Mouse (Mus musculus) spleen, adult 2 months (tissue): ENCODE measurements around the gene Cbs. TPM values are rescaled to one million over a fixed set of nuclear protein-coding genes. Genes with fewer than 3 reads are reported as not detected.
A peak's percentile ranks its signal among the peaks of the same experiment; 100 is the strongest.

ENCODE experiments used
- DNase-seq, 2 experiments: peaks; one replicate each; pipeline versions ENCODE4 v3.0.0 to v3.0.0-alpha.2; 2012 to 2021; ENCODE audit warnings: low spot score in 2 of 2, low read depth in 1 of 2
- H3K27ac ChIP-seq: fragments of 200-500 bp; 2 replicates; pipeline ENCODE4 v1.5.1; 2012; ENCODE audit warnings: low read length, inconsistent platforms; ENCODE audit not compliant: insufficient read depth
- H3K27me3 ChIP-seq: fragments of 200-500 bp; 2 replicates; pipeline ENCODE4 v1.6.1; 2012; ENCODE audit warnings: mild to moderate bottlenecking, moderate library complexity, low read length, inconsistent platforms; ENCODE audit not compliant: control insufficient read depth, insufficient read depth
- H3K36me3 ChIP-seq: fragments of 200-500 bp; 2 replicates; pipeline ENCODE4 v1.6.1; 2012; ENCODE audit warnings: mild to moderate bottlenecking, low read length, inconsistent platforms; ENCODE audit not compliant: control insufficient read depth, insufficient read depth
- H3K4me1 ChIP-seq: fragments of 200-500 bp; 2 replicates; pipeline ENCODE4 v1.6.1; 2011; ENCODE audit warnings: inconsistent platforms; ENCODE audit not compliant: control insufficient read depth, insufficient read depth, insufficient read length
- H3K4me3 ChIP-seq: fragments of 200-500 bp; 2 replicates; pipeline ENCODE4 v1.5.1; 2011; ENCODE audit warnings: mild to moderate bottlenecking, inconsistent platforms; ENCODE audit not compliant: insufficient read depth, insufficient read length; ENCODE audit errors: extremely low read depth
- CTCF ChIP-seq: fragments of 200-500 bp; IDR thresholded peaks from 2 replicates; pipeline ENCODE4 v1.5.1; 2011; ENCODE audit warnings: mild to moderate bottlenecking, inconsistent platforms; ENCODE audit not compliant: insufficient read depth, insufficient read length, insufficient replicate concordance; ENCODE audit errors: extremely low read depth
- POLR2A ChIP-seq: fragments of 200-500 bp; IDR thresholded peaks from 2 replicates; pipeline ENCODE4 v1.6.1; 2011; ENCODE audit warnings: low read depth, low read length, inconsistent platforms
- WGBS: fragments of 180-500 bp; shearing (Covaris S2); methylation state at CpG from one replicate; pipeline ENCODE4 v1.1.7; 2018; 5-methylcytosine and 5-hydroxymethylcytosine counted together
- polyA plus RNA-seq: library from polyadenylated mRNA; depleted of rRNA; stranded (reverse); fragments of >200 nt; gene quantifications from 2 replicates; pipeline ENCODE4 v1.2.3, GENCODE M21; 2012

The Cbs gene
- polyA plus RNA-seq, 1 experiment = 7.4 TPM

GRCm38 (mm10) chr17:31580344-31580743, 56.7 kb downstream of the Cbs start:
- H3K36me3 ChIP-seq = peaks cover 1% of the 10 kb centered on the region; the same call in 1 of the 2 replicates
- no peaks in the 10 kb centered on the region for H3K27me3 ChIP-seq
- TF ChIP-seq POLR2A = no peak
- no peak for TF ChIP-seq CTCF
- DNase-seq = no peak
- no peaks in the 10 kb centered on the region for H3K4me1 ChIP-seq
- no peak overlapping the region for H3K4me3 ChIP-seq
- WGBS = 89% methylated on average over 3 of the region's 3 CpGs
- H3K27ac ChIP-seq = no peak overlapping the region

GRCm38 (mm10) chr17:31576394-31577175, 60.5 kb downstream of the Cbs start:
- TF ChIP-seq CTCF (no peak), POLR2A (no peak)
- H3K4me1 ChIP-seq = no peaks in the 10 kb centered on the region
- WGBS = 78% methylated on average over 10 of the region's 10 CpGs

GRCm38 (mm10) chr17:31574662-31575061, 62.4 kb downstream of the Cbs start:
- 69% methylated on average over 7 of the region's 7 CpGs for WGBS

More at GRCm38 (mm10) chr17:31576394-31577175, 60.5 kb downstream of the Cbs start:
- H3K27ac ChIP-seq = no peak overlapping the region
- H3K36me3 ChIP-seq = no peaks in the 10 kb centered on the region
- H3K4me3 ChIP-seq = no peak overlapping the region
- H3K27me3 ChIP-seq = no peaks in the 10 kb centered on the region
- DNase-seq = no peak

DNA sequence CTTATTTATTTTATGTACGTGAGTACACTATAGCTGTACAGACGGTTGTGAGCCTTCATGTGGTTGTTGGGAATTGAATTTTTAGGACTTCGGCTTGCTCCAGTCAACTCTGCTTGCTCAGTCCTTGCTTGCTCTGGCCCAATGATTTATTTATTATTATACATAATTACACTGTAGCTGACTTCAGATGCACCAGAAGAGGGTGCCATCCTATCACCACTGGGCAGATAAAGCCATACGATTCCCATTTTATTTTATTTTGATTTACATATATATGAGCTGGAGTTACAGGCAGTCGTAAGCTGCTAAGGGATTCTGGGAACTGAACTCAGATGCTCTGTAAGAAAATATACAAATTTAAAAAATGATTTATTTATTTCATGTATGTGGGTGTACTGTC, 65.3 kb downstream of the Cbs start:
- no peaks in the 10 kb centered on the region for H3K27me3 ChIP-seq
- H3K4me1 ChIP-seq = peaks cover 6% of the 10 kb centered on the region; the same call in 1 of the 2 replicates
- no peak overlapping the region for H3K4me3 ChIP-seq
- H3K27ac ChIP-seq = no peak overlapping the region
- no peaks in the 10 kb centered on the region for H3K36me3 ChIP-seq
- no peak for DNase-seq
- TF ChIP-seq CTCF (no peak), POLR2A (no peak)
- WGBS = 84% methylated on average over 5 of the region's 5 CpGs

More at GRCm38 (mm10) chr17:31574662-31575061, 62.4 kb downstream of the Cbs start:
- H3K27ac ChIP-seq = no peak overlapping the region
- no peaks in the 10 kb centered on the region for H3K27me3 ChIP-seq
- no peak overlapping the region for H3K4me3 ChIP-seq
- no peak for DNase-seq
- H3K4me1 ChIP-seq = no peaks in the 10 kb centered on the region
- TF ChIP-seq CTCF = no peak
- no peak for TF ChIP-seq POLR2A
- no peaks in the 10 kb centered on the region for H3K36me3 ChIP-seq

DNA sequence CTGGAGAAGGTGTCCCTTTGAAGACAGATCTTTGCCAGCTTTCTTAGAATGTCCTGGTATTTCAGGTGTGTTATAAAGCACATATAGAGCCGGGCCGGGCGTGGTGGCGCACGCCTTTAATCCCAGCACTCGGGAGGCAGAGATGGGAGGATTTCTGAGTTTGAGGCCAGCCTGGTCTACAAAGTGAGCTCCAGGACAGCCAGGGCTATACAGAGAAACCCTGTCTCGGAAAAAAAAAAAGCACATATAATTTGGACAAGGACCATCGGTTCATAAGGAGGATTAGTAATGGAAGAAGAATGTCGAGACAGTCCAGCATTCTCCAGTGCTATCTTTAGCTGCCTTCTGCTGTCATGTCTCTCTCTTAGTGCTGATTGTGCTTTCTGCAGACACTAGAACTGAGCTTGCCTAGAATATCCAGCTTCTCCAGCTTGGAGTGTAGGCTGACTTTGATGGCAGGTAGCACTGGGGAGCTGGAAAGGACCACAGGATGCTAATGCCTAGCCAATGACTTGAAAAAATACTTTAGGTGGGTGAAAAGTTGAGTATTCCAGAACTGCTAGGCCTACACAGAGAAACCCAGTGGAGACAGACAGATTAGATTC, 66.6 kb downstream of the Cbs start:
- whole genome bisulfite sequencing = 89% methylated on average over 9 of the region's 9 CpGs
- Histone ChIP-seq H3K36me3 (no peaks in the 10 kb centered on the region), H3K27ac (no peak overlapping the region), H3K4me3 (no peak overlapping the region), H3K27me3 (no peaks in the 10 kb centered on the region), H3K4me1 (peaks cover 9% of the 10 kb centered on the region; the same call in 1 of the 2 replicates)
- TF ChIP-seq POLR2A (no peak), CTCF (no peak)
- peak in 1 of 2 experiments; percentile 21 for DNase-seq

DNA sequence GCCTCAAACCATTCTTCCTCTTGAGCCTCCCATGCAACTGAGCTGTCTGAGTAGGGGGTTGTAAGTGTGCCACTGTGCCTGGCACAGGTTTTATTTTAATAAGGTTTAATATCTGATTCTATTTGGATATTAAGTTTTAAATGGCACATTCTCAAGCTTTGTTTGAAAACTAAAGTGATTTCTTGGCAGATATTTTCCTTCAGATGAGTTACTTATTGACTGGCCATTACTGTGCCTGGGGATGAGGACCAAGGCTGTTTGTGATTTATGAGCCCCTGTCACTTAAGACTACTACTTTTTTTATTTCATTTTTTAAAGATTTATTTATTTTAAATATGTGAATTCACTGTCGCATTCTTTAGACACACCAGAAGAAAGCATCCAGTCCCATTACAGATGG, 67.3 kb downstream of the Cbs start:
- 98% methylated on average over 1 of the region's 1 CpGs for WGBS

GRCm38 (mm10) chr17:31566276-31566675, 70.8 kb downstream of the Cbs start:
- TF ChIP-seq CTCF (no peak), POLR2A (no peak)
- no peak for DNase-seq
- Histone ChIP-seq H3K36me3 (no peaks in the 10 kb centered on the region), H3K4me1 (peaks cover 9% of the 10 kb centered on the region; the same call in 1 of the 2 replicates), H3K4me3 (no peak overlapping the region), H3K27me3 (no peaks in the 10 kb centered on the region), H3K27ac (no peak overlapping the region)
- WGBS = 79% methylated on average over 6 of the region's 6 CpGs

More for the DNA sequence above, 67.3 kb downstream of the Cbs start:
- Histone ChIP-seq H3K36me3 (no peaks in the 10 kb centered on the region), H3K4me3 (no peak overlapping the region), H3K27me3 (no peaks in the 10 kb centered on the region), H3K27ac (no peak overlapping the region), H3K4me1 (peaks cover 9% of the 10 kb centered on the region; the same call in 1 of the 2 replicates)
- TF ChIP-seq CTCF = no peak
- no peak for TF ChIP-seq POLR2A
- no peak for DNase-seq
